Mouse (Mus musculus): Measurements from ENCODE around the gene Avil.

GRCm38 (mm10) chr10:127002056-127002455 is 1.5 kb downstream of the Avil start:
- no peak for TF ChIP-seq CTCF (IDR thresholded peaks at IDR 0.05; ENCODE audit: control insufficient read depth, insufficient read depth, low read length)
- TF ChIP-seq POLR2A (IDR thresholded peaks at IDR 0.05; ENCODE audit: borderline replicate concordance, control insufficient read depth, low read depth, low read length): no peak
